Mouse (Mus musculus) neutrophil, adult 5-6 weeks (primary cell): ENCODE data around the gene Ttll5. TPM values are rescaled to one million over a fixed set of nuclear protein-coding genes. Genes with fewer than 3 reads are reported as not detected.
A peak's percentile ranks its signal among the peaks of the same experiment; 100 is the strongest.

Source experiments
- ATAC-seq: fragments of 151-379, 151-347 bp; 2 replicates; pipeline ENCODE4 v1.8.0; 2017; ENCODE audit warnings: mild to moderate bottlenecking, moderate TSS enrichment; ENCODE audit not compliant: insufficient number of reproducible peaks, poor library complexity, low FRiP score, severe bottlenecking; ENCODE audit errors: extremely low read depth
- total RNA-seq: library from RNA; stranded (forward); fragments of 200-1000 nt; gene quantifications from 2 replicates; pipeline ENCODE4 v1.2.3, GENCODE M21; 2017

Ttll5 gene
- total RNA-seq, 1 experiment from 2014 or later = 28.7 TPM

DNA sequence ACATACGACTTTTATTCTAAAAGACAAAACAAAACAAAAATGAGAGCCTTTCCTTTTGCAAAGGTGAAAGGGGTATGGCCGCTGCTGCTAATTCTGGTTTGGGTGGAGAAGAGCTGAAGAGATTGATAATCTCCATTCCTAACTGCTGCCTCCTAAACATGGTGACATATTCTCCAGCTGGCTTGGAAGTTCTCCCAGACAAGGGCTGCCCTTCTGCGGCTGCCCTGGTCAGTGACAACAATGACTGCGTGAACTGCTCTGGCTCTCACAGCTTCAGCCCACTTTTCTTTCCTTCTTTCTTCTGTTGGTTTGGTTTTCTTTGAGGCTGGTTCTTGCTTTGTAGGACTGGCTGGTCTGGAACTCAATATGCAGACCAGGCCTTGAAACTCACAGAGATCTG, 163.7 kb downstream of the Ttll5 start:
- ATAC-seq = no peak

DNA sequence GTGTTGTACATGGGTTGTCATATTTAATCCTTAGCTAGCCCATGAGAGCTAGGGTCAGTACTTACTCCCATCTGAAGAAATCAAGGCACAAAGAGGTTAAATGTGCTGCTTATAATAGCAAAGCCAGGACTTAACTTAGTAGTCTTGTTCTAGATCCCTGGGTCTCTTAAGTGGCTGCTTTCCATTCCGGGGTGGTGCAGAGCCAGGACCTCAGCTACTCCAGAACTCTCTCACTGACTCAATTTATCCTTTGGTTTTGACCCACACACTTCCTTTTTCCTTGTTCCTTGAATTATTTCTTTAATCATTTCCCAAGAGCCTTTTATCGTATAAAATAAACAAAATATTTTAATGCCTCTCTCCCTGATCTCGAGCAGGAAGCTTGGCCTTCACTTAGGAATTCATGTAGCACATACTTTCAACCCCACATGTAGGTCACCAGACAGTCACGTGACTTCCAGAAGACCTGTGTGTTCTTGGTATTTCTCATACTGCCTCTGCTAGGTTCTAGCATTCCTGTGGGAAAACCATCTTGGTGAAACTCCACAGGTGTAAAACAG, 164.4 kb downstream of the Ttll5 start:
- no peak for ATAC-seq

DNA sequence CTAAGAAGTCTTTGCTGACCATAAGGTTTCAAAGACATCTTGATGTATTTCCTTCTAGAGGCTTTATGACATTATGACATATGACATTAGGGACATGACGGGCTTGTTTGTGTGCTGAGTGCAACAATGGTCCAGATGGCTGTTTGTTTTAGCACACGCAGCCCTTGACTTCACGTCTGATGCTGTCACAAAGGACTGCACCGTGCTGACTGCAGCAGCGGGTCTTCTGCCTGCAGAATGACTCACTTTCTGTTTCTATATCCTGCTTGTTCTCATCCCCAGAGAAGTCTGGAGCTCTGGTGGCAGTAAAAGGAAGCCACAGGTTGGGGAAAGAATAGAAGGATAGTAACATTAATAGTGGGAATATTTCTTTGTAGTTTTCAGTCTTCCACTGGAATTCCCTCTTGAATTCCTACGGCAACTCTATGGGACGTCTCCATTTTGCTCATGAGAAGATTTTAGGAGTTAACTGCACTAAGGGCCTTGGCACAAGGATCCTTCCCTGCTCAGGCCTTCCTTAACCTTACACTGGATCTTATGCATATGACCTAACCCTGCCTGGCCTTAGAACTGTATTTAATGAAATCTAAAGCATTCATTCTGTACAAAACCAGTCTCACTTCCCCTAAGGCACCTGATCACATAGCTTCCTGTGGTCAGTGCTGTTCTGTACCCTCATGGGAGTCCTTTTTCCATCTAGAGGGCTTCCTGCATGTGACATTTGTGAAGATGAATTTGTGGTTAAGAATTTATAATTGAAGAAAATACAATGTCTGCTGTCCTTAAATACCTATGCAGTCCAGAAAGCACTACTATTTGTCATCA, 167.8 kb downstream of the Ttll5 start:
- ATAC-seq = peak; percentile 71

DNA sequence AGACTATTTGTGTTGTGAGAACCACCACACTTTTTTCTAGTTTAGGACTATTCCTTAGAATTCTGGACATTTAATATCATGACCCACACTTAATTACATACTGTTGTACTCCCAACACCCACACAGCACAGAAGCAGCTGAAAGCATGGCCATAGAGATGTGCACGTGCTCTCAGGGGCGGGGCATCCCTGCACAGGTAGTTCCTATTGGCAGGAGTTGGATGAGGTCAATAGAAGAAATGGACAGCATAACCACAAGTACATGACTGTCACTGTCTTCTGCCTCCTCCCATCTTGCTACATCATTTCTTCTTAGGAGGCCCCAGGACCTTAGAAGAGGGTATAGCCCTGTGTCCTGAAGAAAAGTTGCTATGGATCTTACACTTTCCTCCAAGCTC, 168.4 kb downstream of the Ttll5 start:
- ATAC-seq = no peak

DNA sequence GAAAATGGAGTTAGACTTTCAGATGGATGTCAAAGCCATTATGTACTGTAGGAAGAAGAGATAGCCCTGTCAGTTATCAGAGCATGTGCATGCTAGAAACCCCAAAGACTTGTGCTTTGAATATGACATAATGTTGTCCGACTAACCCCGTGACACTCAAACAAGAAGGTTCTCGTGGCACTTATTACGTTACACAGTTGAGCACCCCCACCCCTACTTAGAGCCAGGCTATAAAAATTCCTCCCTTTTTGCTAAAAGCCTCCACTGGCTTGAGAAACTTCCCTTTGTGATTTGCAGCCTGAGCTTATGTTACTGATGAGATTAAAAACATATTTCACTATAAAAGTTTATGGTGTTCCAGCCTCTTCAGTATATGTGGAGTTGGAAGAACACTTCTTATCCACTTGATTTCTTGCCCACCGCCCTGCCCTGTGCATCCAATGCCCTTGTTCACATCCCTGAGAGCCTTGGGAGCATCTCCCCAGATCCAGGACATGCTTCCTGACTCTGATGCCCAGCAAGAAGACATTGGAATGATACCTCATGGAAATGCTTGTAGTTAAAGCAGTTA, 169.4 kb downstream of the Ttll5 start:
- no peak for ATAC-seq

DNA sequence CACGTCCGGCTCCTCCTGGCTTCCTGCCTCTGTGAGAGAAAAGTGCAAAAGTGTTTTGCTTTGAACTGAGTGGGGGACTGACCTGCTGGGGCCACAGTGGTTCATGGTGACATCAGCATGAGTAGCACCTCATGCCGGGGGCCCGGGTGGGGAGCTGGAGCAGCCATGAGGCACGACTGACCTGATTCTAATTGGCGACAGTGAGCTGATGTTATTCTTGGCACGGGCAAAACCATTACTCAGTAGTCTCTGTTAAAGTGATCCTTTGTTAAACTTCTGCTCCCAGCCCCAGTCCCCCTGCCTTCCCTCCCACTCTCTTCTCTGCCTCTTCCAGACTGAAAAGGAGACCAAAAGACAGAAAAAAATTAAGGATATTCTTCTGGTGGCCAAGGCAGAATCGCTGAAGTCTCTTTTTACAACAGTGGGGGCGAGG, 176.2 kb downstream of the Ttll5 start:
- ATAC-seq = no peak

DNA sequence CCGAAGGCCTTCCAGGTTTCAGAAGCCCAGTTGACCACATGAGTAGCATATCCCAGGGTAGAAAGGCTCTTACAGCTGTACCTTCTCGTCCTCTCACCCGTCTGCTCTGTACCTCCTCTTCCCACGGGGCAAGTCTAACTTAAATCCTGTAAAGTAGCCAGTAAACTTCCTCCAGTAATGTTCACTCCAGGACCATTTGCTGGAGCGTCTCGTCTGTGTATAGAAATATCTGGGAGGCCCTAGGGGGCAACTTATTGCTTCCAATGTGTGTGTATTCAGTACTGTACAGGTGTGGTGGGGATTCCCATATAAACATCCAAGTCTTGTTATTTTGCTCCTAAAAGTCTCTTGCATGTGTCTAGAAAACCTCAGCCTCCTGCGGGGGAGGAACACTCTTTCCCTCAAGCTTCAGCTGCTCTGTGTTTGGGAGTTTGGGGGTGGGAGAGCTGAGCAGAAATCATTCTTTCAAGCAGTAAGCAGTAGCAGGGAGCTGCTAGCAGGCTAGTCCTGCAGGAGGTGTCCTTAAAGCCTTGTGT, 176.7 kb downstream of the Ttll5 start:
- no peak for ATAC-seq

DNA sequence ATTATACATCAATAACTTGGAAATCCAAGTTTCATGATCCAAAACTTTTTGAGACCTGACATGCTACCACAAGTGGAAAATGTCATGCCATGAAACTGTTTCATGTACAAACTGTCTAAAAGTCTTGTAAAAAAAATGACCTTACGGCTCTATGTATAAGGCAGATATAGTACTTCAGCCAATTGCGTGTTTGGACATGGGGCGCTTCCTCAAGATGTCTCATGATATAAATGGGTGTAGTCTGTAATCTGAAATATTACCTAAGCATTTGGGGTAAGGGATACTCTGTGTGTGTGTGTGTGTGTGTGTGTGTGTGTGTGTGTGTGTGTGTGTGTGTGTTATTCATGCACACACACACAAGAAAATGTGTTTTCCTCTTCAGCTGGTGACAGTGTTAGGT, 180.2 kb downstream of the Ttll5 start:
- ATAC-seq = no peak

DNA sequence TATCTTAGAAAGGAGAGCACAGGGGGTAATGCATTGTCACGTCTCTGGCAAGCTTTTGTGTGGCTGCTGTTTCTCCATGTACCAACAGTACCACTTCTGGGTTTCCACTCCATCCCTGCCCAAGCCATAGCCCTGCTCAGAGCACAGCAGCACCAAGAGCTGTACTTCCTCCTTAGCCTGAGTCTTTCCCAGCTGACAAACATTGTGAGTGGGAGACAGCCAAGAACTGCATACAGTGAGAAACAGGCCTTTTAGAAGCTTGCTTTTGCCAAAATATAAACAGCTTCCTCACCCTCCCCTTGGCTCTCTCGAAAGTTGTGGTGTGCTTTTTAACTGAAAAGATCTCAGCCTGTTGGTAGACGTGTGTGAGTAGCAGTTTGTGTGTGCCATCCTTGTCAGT, 182.9 kb downstream of the Ttll5 start:
- no peak for ATAC-seq

DNA sequence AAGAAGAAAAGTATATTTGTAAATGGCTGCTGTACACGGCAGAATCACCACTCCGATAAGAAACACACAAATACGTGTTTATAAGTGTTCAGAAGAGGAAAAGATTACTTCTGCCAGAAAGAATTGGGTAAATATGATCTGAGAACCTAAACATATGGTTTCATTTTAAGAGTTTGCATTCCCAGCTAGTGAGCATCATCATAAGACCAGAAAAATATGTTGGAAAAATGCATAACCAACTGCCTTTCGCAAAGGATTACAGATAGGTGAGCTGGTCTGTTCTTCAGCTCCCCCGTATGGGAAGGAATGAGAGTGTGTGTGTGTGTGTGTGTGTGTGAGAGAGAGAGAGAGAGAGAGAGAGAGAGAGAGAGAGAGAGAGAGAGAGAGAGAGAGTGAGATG, 186.2 kb downstream of the Ttll5 start:
- ATAC-seq = no peak

DNA sequence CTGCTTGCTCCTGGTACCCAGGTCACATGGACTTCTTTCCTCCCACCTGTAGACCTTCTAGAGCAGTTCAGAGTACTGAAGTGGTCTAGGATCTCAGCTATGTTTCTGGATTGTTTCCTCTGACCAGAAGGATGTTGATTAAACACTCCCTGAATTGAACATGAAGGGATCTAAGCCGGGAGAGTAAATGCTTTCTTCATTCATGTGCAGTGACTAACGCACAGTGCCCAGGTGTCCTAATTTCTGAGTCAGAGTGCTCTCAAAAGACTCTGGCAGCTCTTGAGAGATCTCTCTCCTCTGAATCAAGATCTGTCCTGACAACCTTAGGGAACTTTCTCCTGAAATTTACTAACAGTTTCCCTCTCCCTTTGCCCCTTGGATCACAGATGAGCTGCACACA, 187.7 kb downstream of the Ttll5 start:
- no peak for ATAC-seq

DNA sequence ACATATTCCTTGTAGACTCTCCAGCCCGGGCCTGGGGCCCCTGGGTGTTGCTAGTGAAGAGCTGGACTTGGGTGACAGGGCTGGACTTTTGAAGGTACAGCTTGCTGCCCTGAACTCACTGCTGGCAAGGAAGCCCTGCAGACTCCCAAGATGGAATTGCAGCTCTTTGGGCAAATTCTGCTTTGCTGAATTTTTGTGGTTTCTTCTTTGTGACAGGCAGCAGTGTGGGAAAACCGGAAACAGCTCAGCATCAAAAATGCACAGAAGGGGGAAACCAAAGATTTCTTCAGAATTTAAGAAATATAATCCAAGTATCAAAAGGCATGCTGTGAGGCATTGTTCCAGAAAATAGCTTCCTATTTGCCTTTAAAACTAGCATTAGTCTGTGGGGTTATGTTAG, 189.7 kb downstream of the Ttll5 start:
- no peak for ATAC-seq

DNA sequence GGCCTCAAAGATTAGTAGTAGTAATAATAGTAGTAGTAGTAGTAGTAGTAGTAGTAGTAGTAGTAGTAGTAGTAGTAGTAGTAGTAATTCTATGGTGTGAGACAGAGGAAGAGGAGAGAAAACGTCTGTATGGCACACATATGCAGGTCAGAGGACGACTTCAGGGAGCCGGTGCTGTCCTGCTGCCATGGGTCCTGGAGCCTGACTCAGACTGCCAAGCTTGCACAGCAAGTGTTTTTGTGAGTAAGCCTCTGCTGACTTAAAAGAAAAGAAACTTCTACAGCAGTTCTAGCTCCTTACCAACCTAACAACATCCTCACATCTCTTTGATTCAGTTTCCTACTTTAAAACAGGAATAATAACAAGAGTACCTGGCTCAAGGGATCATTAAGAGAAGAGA, 190.2 kb downstream of the Ttll5 start:
- ATAC-seq = no peak

DNA sequence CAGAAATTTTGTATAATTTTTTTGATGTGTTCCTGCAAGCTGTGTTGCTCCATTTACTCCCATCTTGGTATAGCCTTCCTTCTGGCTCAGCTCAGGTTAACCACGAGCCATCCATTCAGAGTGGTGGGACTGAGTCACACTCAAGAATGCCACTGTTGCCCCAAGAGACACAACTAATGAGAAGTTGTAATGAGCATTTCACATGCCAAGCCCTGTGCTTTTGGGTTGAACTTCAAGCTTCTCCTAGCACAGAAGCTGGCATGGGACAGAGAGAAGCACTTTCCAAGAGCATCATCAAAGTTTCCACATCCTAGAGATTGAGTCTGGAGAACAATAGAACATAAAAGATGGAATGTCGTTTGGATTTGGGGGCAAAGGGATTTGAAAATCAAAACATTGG, 190.7 kb downstream of the Ttll5 start:
- no peak for ATAC-seq

DNA sequence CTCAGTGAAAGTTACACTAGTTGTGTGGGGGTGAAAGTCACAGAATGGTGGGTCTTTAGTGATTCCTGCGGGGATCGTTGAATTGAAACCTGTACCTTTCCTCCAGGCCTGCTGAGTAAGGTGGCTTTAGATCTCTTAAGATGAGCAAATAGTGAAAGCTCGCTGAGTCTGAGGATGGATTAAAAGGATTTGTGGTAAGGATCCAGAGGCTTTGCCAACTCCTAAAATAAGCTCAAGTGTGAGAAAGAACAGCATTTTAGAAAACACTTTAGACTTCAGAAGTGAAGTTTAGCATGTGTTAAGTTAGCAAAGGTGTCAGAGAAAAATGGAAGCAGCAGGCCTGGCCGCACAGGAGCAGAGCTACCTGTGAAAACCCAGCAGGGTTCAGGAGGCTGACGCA, 192.9 kb downstream of the Ttll5 start:
- ATAC-seq = no peak

DNA sequence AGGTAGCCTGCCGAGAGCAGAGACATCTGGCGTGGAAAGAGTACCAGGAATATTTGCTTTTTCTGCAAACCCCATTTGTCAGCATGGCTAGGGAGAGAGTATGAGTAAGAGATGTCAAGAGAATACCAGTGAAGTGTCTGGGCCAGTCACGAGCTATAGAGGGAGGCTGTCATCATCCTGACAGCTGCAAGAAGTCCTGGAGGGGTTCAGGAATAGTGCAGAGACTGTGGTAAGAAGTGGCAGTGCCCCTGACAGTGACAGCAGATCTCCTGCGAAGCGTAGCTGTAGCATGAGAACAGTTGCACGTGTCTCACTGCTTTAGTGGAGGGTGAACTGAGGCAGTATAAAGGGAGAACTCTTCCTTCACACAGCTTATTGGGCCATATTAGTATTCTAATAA, 197.1 kb downstream of the Ttll5 start:
- no peak for ATAC-seq

DNA sequence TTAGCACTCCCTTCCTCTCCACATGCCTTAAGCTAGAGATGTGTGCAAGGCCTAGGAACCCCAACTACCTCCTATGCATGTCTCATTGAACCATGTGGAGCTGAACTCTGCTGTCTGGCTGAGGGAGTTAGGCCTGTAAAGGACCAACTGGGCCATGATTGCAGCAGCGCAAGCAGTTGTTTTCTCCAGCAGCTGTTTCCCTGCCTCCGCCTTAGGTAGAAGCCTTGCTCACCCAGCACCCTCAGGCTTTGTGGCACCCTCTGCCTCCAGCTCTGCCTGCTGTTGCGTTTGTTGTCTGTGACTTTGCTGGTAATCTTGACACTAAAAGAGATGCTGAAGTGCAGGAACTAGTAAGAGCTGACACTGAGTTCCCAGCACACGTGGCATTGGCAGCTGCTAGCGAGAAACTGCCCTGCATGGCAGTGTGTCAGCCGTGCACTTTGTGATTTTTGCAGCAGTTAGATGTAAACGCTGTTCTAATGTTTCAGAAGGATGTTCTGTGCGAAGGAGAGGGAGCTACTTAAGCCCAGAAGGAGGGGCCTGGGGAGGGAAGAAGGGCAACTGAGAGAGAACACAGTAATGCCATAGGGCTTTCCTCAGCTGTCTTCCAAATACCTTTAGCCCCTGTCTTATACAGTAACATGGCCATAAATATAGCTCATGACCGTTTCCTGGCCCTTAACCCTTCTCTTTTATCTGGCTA, 198.0 kb downstream of the Ttll5 start:
- no peak for ATAC-seq

DNA sequence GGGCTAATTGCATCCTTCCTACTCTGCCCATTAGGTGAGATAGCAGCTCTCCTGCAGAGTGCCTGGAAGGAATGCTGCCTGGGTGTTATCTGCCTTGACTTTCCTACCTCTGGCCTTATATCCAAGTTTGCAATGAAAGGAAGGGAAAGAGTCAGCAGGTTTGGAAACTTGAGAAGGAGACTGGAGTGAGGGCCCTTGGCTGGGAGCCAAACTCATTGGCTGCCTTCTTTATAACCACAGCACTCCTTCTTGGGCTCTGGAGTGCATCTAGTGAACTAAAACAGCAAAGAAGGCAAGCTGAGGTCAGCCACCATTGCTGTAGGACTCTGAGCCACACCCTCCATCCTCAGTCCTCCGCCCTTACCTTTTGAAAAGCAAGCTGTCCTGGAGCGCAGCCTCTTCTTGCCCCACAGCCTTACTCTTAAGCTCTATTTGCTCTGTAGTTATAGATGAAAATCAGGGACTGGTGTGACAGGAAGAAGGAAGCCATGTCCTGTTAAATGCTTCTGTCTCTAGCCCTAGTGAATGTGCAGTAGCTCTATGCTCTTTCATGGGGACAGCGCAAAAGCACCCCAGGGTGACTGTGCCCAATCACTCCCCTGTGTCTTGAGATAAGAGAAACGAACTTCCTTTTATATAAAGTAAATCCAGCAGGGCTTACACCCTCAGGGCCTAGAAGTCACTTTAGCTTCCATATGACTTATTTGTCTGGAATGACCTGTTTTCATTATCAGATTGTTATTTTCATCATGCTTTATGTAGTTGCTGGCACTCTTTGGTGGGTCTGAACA, 198.8 kb downstream of the Ttll5 start:
- ATAC-seq = no peak

DNA sequence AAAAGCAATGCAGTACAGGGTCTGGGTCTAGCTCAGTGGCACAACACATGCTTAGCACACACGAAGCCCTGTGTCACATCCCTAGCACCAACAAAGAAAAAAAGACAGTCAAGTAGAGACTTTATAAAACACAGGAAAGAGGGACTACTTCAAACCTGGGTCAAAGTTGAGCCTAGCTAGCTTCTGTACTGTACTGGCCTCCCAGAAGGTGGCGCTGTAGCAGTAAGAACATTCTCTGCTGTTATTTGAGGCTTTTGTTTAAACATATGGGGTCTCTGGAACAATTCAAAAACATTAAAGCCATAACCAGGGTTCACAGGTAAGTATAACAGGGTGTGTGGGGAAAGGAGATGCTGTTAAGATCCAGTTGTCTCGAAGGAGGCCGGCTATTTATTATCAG, 200.0 kb downstream of the Ttll5 start:
- no peak for ATAC-seq
